Mouse (Mus musculus): Measurements from ENCODE around the gene Naaladl1. TPM values are rescaled to one million over a fixed set of nuclear protein-coding genes. Genes with fewer than 3 reads are reported as not detected.
A peak's percentile ranks its signal among the peaks of the same experiment; 100 is the strongest.

Gene Naaladl1
- polyA plus RNA-seq, 1 experiment = 0.49 TPM

- DNase-seq (ENCODE audit: low read depth in 1 of 2, low spot score in 2 of 2) = no peak
- WGBS = 89% methylated on average over 8 of the region's 8 CpGs
- TF ChIP-seq CTCF (IDR thresholded peaks at IDR 0.05; ENCODE audit: extremely low read depth, insufficient read depth, insufficient read length, insufficient replicate concordance) (no peak), POLR2A (IDR thresholded peaks at IDR 0.05; ENCODE audit: low read depth, low read length) (no peak)
- no peak overlapping the region for H3K4me3 ChIP-seq (ENCODE audit: extremely low read depth, insufficient read depth, insufficient read length)
- no peak overlapping the region for H3K27ac ChIP-seq (ENCODE audit: insufficient read depth, low read length)
- peaks cover 3% of the 10 kb centered on the region; the same call in 1 of the 2 replicates for H3K4me1 ChIP-seq (ENCODE audit: control insufficient read depth, insufficient read depth, insufficient read length)
- H3K27me3 ChIP-seq (ENCODE audit: control insufficient read depth, insufficient read depth, low read length) = no peaks in the 10 kb centered on the region
- no peaks in the 10 kb centered on the region for H3K36me3 ChIP-seq (ENCODE audit: control insufficient read depth, insufficient read depth, low read length)
These were observed 50.8 kb downstream of the Naaladl1 start for GRCm38 (mm10) chr19:6156372-6156771.

- H3K4me3 ChIP-seq (ENCODE audit: extremely low read depth, insufficient read depth, insufficient read length) = no peak overlapping the region
- peaks cover 3% of the 10 kb centered on the region; the same call in 1 of the 2 replicates for H3K4me1 ChIP-seq (ENCODE audit: control insufficient read depth, insufficient read depth, insufficient read length)
- no peaks in the 10 kb centered on the region for H3K36me3 ChIP-seq (ENCODE audit: control insufficient read depth, insufficient read depth, low read length)
- peak in 1 of 2 experiments; percentile 15 for DNase-seq (ENCODE audit: low read depth in 1 of 2, low spot score in 2 of 2)
- WGBS = 18% methylated on average over 6 of the region's 6 CpGs
- no peak overlapping the region for H3K27ac ChIP-seq (ENCODE audit: insufficient read depth, low read length)
- H3K27me3 ChIP-seq (ENCODE audit: control insufficient read depth, insufficient read depth, low read length) = no peaks in the 10 kb centered on the region
- TF ChIP-seq POLR2A (IDR thresholded peaks at IDR 0.05; ENCODE audit: low read depth, low read length) (no peak), CTCF (IDR thresholded peaks at IDR 0.05; ENCODE audit: extremely low read depth, insufficient read depth, insufficient read length, insufficient replicate concordance) (no peak)
These were observed 51.6 kb downstream of the Naaladl1 start for GRCm38 (mm10) chr19:6157220-6157619.

DNA sequence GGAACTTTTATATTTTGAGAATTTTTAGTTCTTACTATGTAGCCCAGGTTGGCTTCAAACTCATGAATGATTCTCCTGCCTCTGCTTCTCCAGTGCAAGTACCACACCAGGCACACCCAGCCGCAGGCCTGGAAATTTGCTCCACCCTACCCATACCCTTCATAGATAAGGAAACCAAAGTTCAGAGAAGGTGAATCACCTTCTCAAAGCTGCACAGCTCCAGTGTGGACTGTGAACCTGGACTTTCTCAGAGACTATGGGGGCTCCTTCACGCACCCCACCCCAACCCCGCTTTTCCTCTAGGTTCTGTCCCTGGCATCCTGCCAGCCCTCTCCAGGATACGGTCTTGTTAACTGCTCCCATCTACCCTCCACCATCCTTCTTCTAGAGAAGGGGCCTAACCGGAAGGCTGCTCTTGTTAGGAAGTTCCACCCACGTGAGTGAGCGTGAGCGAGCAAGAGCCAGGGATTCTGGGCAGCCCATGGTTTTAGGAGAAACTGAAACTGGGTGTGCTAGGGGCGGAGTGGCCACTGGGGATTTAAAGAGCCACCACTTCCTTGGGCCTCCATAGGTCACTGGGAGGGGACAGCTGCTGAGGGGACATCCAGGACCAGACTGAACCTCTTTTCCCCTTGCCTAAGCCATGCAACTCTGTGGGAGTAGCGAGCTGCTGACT is 58.4 kb downstream of the Naaladl1 start:
- H3K4me1 ChIP-seq (ENCODE audit: control insufficient read depth, insufficient read depth, insufficient read length) = no peaks in the 10 kb centered on the region
- H3K36me3 ChIP-seq (ENCODE audit: control insufficient read depth, insufficient read depth, low read length) = no peaks in the 10 kb centered on the region
- DNase-seq (ENCODE audit: low read depth in 1 of 2, low spot score in 2 of 2) = peak in 1 of 2 experiments; percentile 4
- H3K27me3 ChIP-seq (ENCODE audit: control insufficient read depth, insufficient read depth, low read length) = no peaks in the 10 kb centered on the region
- 59% methylated on average over 10 of the region's 10 CpGs for WGBS
- no peak for TF ChIP-seq POLR2A (IDR thresholded peaks at IDR 0.05; ENCODE audit: low read depth, low read length)
- TF ChIP-seq CTCF (IDR thresholded peaks at IDR 0.05; ENCODE audit: extremely low read depth, insufficient read depth, insufficient read length, insufficient replicate concordance) = no peak
- H3K27ac ChIP-seq (ENCODE audit: insufficient read depth, low read length) = peak overlapping the region; percentile 48; the same call in 1 of the 2 replicates
- H3K4me3 ChIP-seq (ENCODE audit: extremely low read depth, insufficient read depth, insufficient read length) = peak overlapping the region; percentile 49

Other genes with a start within 250 kb of the Naaladl1 start
- 42.3 and 43.9 TPM in 2 replicates for gene Frmd8, start 230.5 kb upstream of the Naaladl1 start, polyA plus RNA-seq (2012; rRNA removed)
- 36.6 and 37.6 TPM in 2 replicates for gene Slc25a45, start 228.0 kb upstream of the Naaladl1 start, polyA plus RNA-seq (2012; rRNA removed)
- 1.3 TPM in 2 replicates for gene Tigd3, start 211.6 kb upstream of the Naaladl1 start, polyA plus RNA-seq (2012; rRNA removed)
- 59.9 and 74.8 TPM in 2 replicates for gene Dpf2, start 192.8 kb upstream of the Naaladl1 start, polyA plus RNA-seq (2012; rRNA removed)
- 8.1 and 8.2 TPM in 2 replicates for gene Cdc42ep2, start 181.0 kb upstream of the Naaladl1 start, polyA plus RNA-seq (2012; rRNA removed)
- gene Pola2, start 141.6 kb upstream of the Naaladl1 start, polyA plus RNA-seq (2012; rRNA removed) = 40.5 and 48.0 TPM in 2 replicates
- not detected in 2 replicates for gene Slc22a20, start 119.6 kb upstream of the Naaladl1 start, polyA plus RNA-seq (2012; rRNA removed)
- gene Capn1, start 89.9 kb upstream of the Naaladl1 start, polyA plus RNA-seq (2012; rRNA removed) = 50.8 and 53.0 TPM in 2 replicates
- gene Syvn1, start 59.2 kb upstream of the Naaladl1 start, polyA plus RNA-seq (2012; rRNA removed) = 108 and 124 TPM in 2 replicates
- gene Mrpl49, start 48.0 kb upstream of the Naaladl1 start, polyA plus RNA-seq (2012; rRNA removed) = 11.0 TPM in 2 replicates
- gene Fau, start 47.9 kb upstream of the Naaladl1 start, polyA plus RNA-seq (2012; rRNA removed) = 1,884 and 3,019 TPM in 2 replicates
- gene Znhit2, start 44.6 kb upstream of the Naaladl1 start, polyA plus RNA-seq (2012; rRNA removed) = 38.5 and 61.3 TPM in 2 replicates
- 14.0 and 23.4 TPM in 2 replicates for gene Tm7sf2, start 37.4 kb upstream of the Naaladl1 start, polyA plus RNA-seq (2012; rRNA removed)
- 72.9 and 85.0 TPM in 2 replicates for gene Vps51, start 28.6 kb upstream of the Naaladl1 start, polyA plus RNA-seq (2012; rRNA removed)
- 0.34 TPM in 1 of 2 replicates, not detected in the other for gene Tmem262, start 25.7 kb upstream of the Naaladl1 start, polyA plus RNA-seq (2012; rRNA removed)
- gene Gm28374, start 23.5 kb upstream of the Naaladl1 start, polyA plus RNA-seq (2012; rRNA removed) = 0.46 TPM in 1 of 2 replicates, not detected in the other
- 66.9 and 85.9 TPM in 2 replicates for gene Zfpl1, start 20.8 kb upstream of the Naaladl1 start, polyA plus RNA-seq (2012; rRNA removed)
- 3.6 and 4.4 TPM in 2 replicates for gene Cdca5, start 20.8 kb upstream of the Naaladl1 start, polyA plus RNA-seq (2012; rRNA removed)
- 0.19 TPM in 1 of 2 replicates, not detected in the other for gene AC131692.1, start 11.4 kb upstream of the Naaladl1 start, polyA plus RNA-seq (2012; rRNA removed)
- gene Sac3d1, start 12.9 kb downstream of the Naaladl1 start, polyA plus RNA-seq (2012; rRNA removed) = 30.4 and 46.7 TPM in 2 replicates
- 42.7 and 50.9 TPM in 2 replicates for gene Snx15, start 22.5 kb downstream of the Naaladl1 start, polyA plus RNA-seq (2012; rRNA removed)
- 8.0 and 10.8 TPM in 2 replicates for gene Batf2, start 35.2 kb downstream of the Naaladl1 start, polyA plus RNA-seq (2012; rRNA removed)
- gene Arl2, start 35.8 kb downstream of the Naaladl1 start, polyA plus RNA-seq (2012; rRNA removed) = 51.8 and 64.8 TPM in 2 replicates
- 0.15 and 0.30 TPM in 2 replicates for gene Majin, start 78.6 kb downstream of the Naaladl1 start, polyA plus RNA-seq (2012; rRNA removed)
- gene Gpha2, start 120.6 kb downstream of the Naaladl1 start, polyA plus RNA-seq (2012; rRNA removed) = 0.42 and 0.57 TPM in 2 replicates
- gene Ppp2r5b, start 130.1 kb downstream of the Naaladl1 start, polyA plus RNA-seq (2012; rRNA removed) = 36.9 and 56.1 TPM in 2 replicates
- 47.4 and 57.5 TPM in 2 replicates for gene Atg2a, start 135.9 kb downstream of the Naaladl1 start, polyA plus RNA-seq (2012; rRNA removed)
- 285 and 377 TPM in 2 replicates for gene Ehd1, start 170.9 kb downstream of the Naaladl1 start, polyA plus RNA-seq (2012; rRNA removed)
- 7.7 and 8.9 TPM in 2 replicates for gene Cdc42bpg, start 200.7 kb downstream of the Naaladl1 start, polyA plus RNA-seq (2012; rRNA removed)
- gene Men1, start 229.2 kb downstream of the Naaladl1 start, polyA plus RNA-seq (2012; rRNA removed) = 54.2 and 57.2 TPM in 2 replicates
- gene Map4k2, start 235.4 kb downstream of the Naaladl1 start, polyA plus RNA-seq (2012; rRNA removed) = 487 and 792 TPM in 2 replicates

Data from spleen, adult 2 months (tissue).